Mouse (Mus musculus): Measurements from ENCODE around the gene Fyb2. TPM values are rescaled to one million over a fixed set of nuclear protein-coding genes. Genes with fewer than 3 reads are reported as not detected.

Gene Fyb2
- polyA plus RNA-seq, 1 experiment from 2014 or later, result 0.19 TPM

GRCm38 (mm10) chr4:105015496-105015895 lies 102.2 kb downstream of the Fyb2 start:
- Histone ChIP-seq H3K36me3 (ENCODE audit: control insufficient read depth, insufficient read depth, low read length) (no peaks in the 10 kb centered on the region), H3K9ac (ENCODE audit: low read depth, low read length) (no peak overlapping the region), H3K27me3 (ENCODE audit: control insufficient read depth, insufficient read depth, low read depth, low read length) (no peaks in the 10 kb centered on the region), H3K4me3 (ENCODE audit: low read depth, low read length) (no peak overlapping the region), H3K4me1 (ENCODE audit: control insufficient read depth, insufficient read depth, low read length) (no peaks in the 10 kb centered on the region), H3K4me2 (ENCODE audit: low read length) (no peak overlapping the region), H3K9me3 (replicated peaks; ENCODE audit: control insufficient read depth, low read length, poor library complexity, severe bottlenecking) (no peaks in the 10 kb centered on the region), H3K27ac (ENCODE audit: low read length) (no peak overlapping the region)
- 84% methylated on average over 6 of the region's 6 CpGs for WGBS
- no peak for ATAC-seq

GRCm38 (mm10) chr4:105016006-105016613 lies 102.9 kb downstream of the Fyb2 start:
- no peak overlapping the region for H3K27ac ChIP-seq (ENCODE audit: low read length)
- 90% methylated on average over 4 of the region's 4 CpGs for WGBS
- ATAC-seq, result no peak

GRCm38 (mm10) chr4:105027278-105027677 lies 114.0 kb downstream of the Fyb2 start:
- Histone ChIP-seq H3K27me3 (ENCODE audit: control insufficient read depth, insufficient read depth, low read depth, low read length) (no peaks in the 10 kb centered on the region), H3K4me2 (ENCODE audit: low read length) (no peak overlapping the region), H3K27ac (ENCODE audit: low read length) (no peak overlapping the region), H3K4me3 (ENCODE audit: low read depth, low read length) (no peak overlapping the region), H3K9me3 (replicated peaks; ENCODE audit: control insufficient read depth, low read length, poor library complexity, severe bottlenecking) (no peaks in the 10 kb centered on the region), H3K9ac (ENCODE audit: low read depth, low read length) (no peak overlapping the region), H3K36me3 (ENCODE audit: control insufficient read depth, insufficient read depth, low read length) (no peaks in the 10 kb centered on the region), H3K4me1 (ENCODE audit: control insufficient read depth, insufficient read depth, low read length) (no peaks in the 10 kb centered on the region)
- 73% methylated on average over 6 of the region's 6 CpGs for WGBS
- no peak for ATAC-seq

More at GRCm38 (mm10) chr4:105016006-105016613, 102.9 kb downstream of the Fyb2 start:
- Histone ChIP-seq H3K4me1 (ENCODE audit: control insufficient read depth, insufficient read depth, low read length) (no peaks in the 10 kb centered on the region), H3K4me3 (ENCODE audit: low read depth, low read length) (no peak overlapping the region), H3K4me2 (ENCODE audit: low read length) (no peak overlapping the region), H3K9me3 (replicated peaks; ENCODE audit: control insufficient read depth, low read length, poor library complexity, severe bottlenecking) (no peaks in the 10 kb centered on the region), H3K27me3 (ENCODE audit: control insufficient read depth, insufficient read depth, low read depth, low read length) (no peaks in the 10 kb centered on the region), H3K9ac (ENCODE audit: low read depth, low read length) (no peak overlapping the region), H3K36me3 (ENCODE audit: control insufficient read depth, insufficient read depth, low read length) (no peaks in the 10 kb centered on the region)

- Histone ChIP-seq H3K27me3 (ENCODE audit: control insufficient read depth, insufficient read depth, low read depth, low read length) (no peaks in the 10 kb centered on the region), H3K4me1 (ENCODE audit: control insufficient read depth, insufficient read depth, low read length) (no peaks in the 10 kb centered on the region), H3K9ac (ENCODE audit: low read depth, low read length) (no peak overlapping the region), H3K4me2 (ENCODE audit: low read length) (no peak overlapping the region), H3K27ac (ENCODE audit: low read length) (no peak overlapping the region), H3K36me3 (ENCODE audit: control insufficient read depth, insufficient read depth, low read length) (no peaks in the 10 kb centered on the region), H3K4me3 (ENCODE audit: low read depth, low read length) (no peak overlapping the region), H3K9me3 (replicated peaks; ENCODE audit: control insufficient read depth, low read length, poor library complexity, severe bottlenecking) (no peaks in the 10 kb centered on the region)
- 47% methylated on average over 8 of the region's 8 CpGs for WGBS
- no peak for ATAC-seq
Measured at GRCm38 (mm10) chr4:105031104-105031503, 117.8 kb downstream of the Fyb2 start.

- Histone ChIP-seq H3K27me3 (ENCODE audit: control insufficient read depth, insufficient read depth, low read depth, low read length) (no peaks in the 10 kb centered on the region), H3K9ac (ENCODE audit: low read depth, low read length) (no peak overlapping the region), H3K4me3 (ENCODE audit: low read depth, low read length) (no peak overlapping the region), H3K4me1 (ENCODE audit: control insufficient read depth, insufficient read depth, low read length) (no peaks in the 10 kb centered on the region), H3K36me3 (ENCODE audit: control insufficient read depth, insufficient read depth, low read length) (no peaks in the 10 kb centered on the region), H3K4me2 (ENCODE audit: low read length) (no peak overlapping the region), H3K27ac (ENCODE audit: low read length) (no peak overlapping the region), H3K9me3 (replicated peaks; ENCODE audit: control insufficient read depth, low read length, poor library complexity, severe bottlenecking) (no peaks in the 10 kb centered on the region)
- no peak for ATAC-seq
- WGBS, result 44% methylated on average over 7 of the region's 7 CpGs
Measured at GRCm38 (mm10) chr4:105033153-105033552, 119.9 kb downstream of the Fyb2 start.

- Histone ChIP-seq H3K27ac (ENCODE audit: low read length) (no peak overlapping the region), H3K4me1 (ENCODE audit: control insufficient read depth, insufficient read depth, low read length) (no peaks in the 10 kb centered on the region), H3K9ac (ENCODE audit: low read depth, low read length) (no peak overlapping the region), H3K4me2 (ENCODE audit: low read length) (no peak overlapping the region), H3K27me3 (ENCODE audit: control insufficient read depth, insufficient read depth, low read depth, low read length) (no peaks in the 10 kb centered on the region), H3K9me3 (replicated peaks; ENCODE audit: control insufficient read depth, low read length, poor library complexity, severe bottlenecking) (no peaks in the 10 kb centered on the region), H3K36me3 (ENCODE audit: control insufficient read depth, insufficient read depth, low read length) (0 out of 2 replicates have a peak, but pooled peaks cover 2% of the 10 kb centered on the region), H3K4me3 (ENCODE audit: low read depth, low read length) (no peak overlapping the region)
- no peak for ATAC-seq
Measured at GRCm38 (mm10) chr4:105034259-105034658, 121.0 kb downstream of the Fyb2 start.

GRCm38 (mm10) chr4:105050041-105050440 lies 136.8 kb downstream of the Fyb2 start:
- Histone ChIP-seq H3K9ac (ENCODE audit: low read depth, low read length) (no peak overlapping the region), H3K4me1 (ENCODE audit: control insufficient read depth, insufficient read depth, low read length) (no peaks in the 10 kb centered on the region), H3K36me3 (ENCODE audit: control insufficient read depth, insufficient read depth, low read length) (no peaks in the 10 kb centered on the region; the same call in 1 of the 2 replicates), H3K9me3 (replicated peaks; ENCODE audit: control insufficient read depth, low read length, poor library complexity, severe bottlenecking) (no peaks in the 10 kb centered on the region), H3K27ac (ENCODE audit: low read length) (no peak overlapping the region), H3K4me3 (ENCODE audit: low read depth, low read length) (no peak overlapping the region), H3K27me3 (ENCODE audit: control insufficient read depth, insufficient read depth, low read depth, low read length) (no peaks in the 10 kb centered on the region), H3K4me2 (ENCODE audit: low read length) (no peak overlapping the region)
- WGBS, result 86% methylated on average over 1 of the region's 1 CpGs
- no peak for ATAC-seq

GRCm38 (mm10) chr4:105051291-105051690 lies 138.0 kb downstream of the Fyb2 start:
- ATAC-seq, result no peak
- Histone ChIP-seq H3K9me3 (replicated peaks; ENCODE audit: control insufficient read depth, low read length, poor library complexity, severe bottlenecking) (no peaks in the 10 kb centered on the region), H3K4me2 (ENCODE audit: low read length) (no peak overlapping the region), H3K27me3 (ENCODE audit: control insufficient read depth, insufficient read depth, low read depth, low read length) (no peaks in the 10 kb centered on the region), H3K9ac (ENCODE audit: low read depth, low read length) (no peak overlapping the region), H3K36me3 (ENCODE audit: control insufficient read depth, insufficient read depth, low read length) (no peaks in the 10 kb centered on the region; the same call in 1 of the 2 replicates), H3K27ac (ENCODE audit: low read length) (no peak overlapping the region), H3K4me3 (ENCODE audit: low read depth, low read length) (no peak overlapping the region), H3K4me1 (ENCODE audit: control insufficient read depth, insufficient read depth, low read length) (no peaks in the 10 kb centered on the region)
- WGBS, result 84% methylated on average over 5 of the region's 5 CpGs

Measured in midbrain, embryonic 16.5 days (tissue).